Mouse (Mus musculus) cerebellum, postnatal 14 days (tissue): ENCODE results near the gene Ppp2r3a.

ENCODE experiments used
- DNase-seq, 2 experiments: peaks; one replicate each; pipeline ENCODE4 v3.0.0; 2021; ENCODE audit warnings: mixed read lengths in 2 of 2

Ppp2r3a gene

GRCm38 (mm10) chr9:101143635-101144034, 108.0 kb downstream of the Ppp2r3a start:
- DNase-seq = no peak

- no peak for DNase-seq
Measured at GRCm38 (mm10) chr9:101114182-101114884, 137.3 kb downstream of the Ppp2r3a start.

- no peak for DNase-seq
Measured at GRCm38 (mm10) chr9:101113317-101113716, 138.3 kb downstream of the Ppp2r3a start.

- DNase-seq = no peak
Measured at GRCm38 (mm10) chr9:101110013-101110412, 141.6 kb downstream of the Ppp2r3a start.

DNA sequence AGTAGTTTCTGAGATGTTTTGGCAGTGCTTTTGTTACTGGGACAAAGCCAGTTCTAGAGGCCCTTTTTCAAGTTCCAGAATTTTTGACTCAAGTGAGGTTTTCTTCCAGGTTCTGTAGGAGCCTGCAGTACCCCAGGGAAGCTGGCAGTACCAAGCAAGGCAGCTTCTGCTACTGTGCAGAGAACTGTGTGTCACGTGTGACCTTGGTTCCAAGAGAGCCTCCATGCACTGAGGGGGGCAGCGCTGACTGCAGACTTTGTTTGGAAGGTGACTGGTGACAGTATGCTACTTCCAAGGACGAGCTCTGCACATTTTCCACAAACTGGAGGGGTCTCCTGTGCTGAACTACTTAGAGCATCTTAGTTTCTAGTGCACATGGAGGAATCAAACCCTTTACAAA, 144.2 kb downstream of the Ppp2r3a start:
- peak; percentile 31 to 42 for DNase-seq

GRCm38 (mm10) chr9:101105735-101106134, 145.9 kb downstream of the Ppp2r3a start:
- DNase-seq = no peak

GRCm38 (mm10) chr9:101104931-101105330, 146.7 kb downstream of the Ppp2r3a start:
- no peak for DNase-seq

DNA sequence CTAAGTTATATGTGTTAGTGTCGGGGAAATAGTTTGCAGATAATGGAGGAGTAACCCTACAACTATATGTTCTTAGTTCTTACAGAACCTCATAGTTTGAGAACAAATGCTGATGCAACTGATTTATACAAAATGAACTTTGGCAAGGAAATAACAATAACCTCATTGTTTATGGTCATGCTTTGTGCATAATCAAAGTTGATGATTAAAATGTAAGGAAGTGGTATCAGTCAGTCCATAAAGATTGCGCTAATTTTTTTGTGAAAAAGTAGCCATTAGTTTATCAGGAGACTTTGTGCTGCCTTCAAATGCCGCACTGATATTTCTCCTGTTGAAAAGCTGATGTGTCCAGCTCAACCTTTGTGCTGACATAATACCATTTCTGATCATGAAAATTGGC, 149.3 kb downstream of the Ppp2r3a start:
- no peak for DNase-seq

- DNase-seq = no peak
Measured at GRCm38 (mm10) chr9:101101547-101101946, 150.0 kb downstream of the Ppp2r3a start.

DNA sequence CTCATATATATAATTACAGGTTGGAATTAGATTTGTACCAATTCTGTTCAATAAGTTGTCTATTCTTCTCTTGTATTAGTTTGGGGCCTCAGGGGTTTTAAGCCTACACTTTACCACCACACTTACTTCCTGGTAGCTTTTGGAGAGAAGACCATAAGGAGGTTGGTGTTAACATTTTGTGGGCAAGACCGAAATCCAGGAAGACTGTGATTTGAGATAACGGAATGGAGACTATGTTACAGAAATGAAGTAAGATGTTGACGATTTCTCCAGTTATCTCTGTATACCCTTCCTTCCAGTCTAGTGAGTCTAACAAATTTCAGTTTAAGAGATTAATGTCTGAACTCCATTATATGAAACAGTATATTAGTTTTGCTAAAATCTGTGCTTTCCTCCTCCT, 151.4 kb downstream of the Ppp2r3a start:
- DNase-seq = no peak

DNA sequence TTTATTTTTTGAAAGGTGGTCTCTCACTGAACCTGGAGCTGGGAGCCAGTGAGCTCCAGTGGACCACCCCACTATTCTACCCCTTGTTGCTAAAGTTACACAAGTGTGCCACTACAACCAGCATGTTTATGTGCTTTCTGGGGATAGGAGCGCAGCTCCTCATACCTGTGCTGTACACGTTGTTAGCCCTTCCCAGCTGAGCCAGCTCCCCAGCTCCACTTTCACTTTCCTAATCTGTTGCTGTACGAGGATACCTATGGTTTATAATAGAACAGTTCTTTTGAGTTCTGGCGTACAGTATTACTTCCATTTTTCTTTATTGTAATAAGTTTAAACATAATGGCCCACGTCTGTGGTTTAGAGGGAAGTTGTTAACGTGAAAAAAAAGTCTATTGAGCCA, 152.2 kb downstream of the Ppp2r3a start:
- no peak for DNase-seq

GRCm38 (mm10) chr9:101097542-101097941, 154.1 kb downstream of the Ppp2r3a start:
- no peak for DNase-seq

DNA sequence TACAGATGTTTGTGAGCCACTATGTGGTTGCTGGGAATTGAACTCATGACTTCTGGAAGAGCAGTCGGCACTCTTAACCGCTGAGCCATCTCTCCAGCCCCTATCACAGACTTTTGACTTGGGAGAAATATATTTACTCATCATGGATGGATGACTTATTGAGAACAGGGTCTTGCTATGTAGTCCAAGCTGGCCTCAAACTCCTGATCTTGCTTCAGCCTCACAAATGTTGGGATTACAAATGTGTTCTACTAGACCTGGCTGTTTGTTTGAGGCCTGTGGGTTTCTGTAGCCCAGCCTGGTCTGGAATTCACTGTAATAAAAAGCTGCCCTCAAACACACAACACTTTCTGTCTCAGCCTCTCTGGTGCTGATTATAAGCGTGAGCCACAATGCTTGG, 155.1 kb downstream of the Ppp2r3a start:
- DNase-seq = no peak

DNA sequence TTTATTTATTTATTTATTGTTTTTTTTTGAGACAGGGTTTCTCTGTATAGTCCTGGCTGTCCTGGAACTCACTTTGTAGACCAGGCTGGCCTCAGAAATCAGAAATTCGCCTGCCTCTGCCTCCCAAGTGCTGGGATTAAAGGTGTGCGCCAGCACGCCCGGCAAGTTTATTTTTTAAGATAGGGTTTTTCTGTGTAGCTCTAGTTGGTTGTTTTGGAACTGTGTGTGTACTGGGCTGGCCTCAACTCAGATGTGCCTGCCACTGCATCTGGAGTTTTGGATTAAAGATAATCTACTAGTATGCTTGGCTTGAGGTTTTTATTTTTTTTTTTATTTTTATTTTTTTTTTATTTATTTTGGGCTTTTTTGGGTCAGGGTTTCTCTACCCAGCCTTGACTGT, 156.2 kb downstream of the Ppp2r3a start:
- no peak for DNase-seq

DNA sequence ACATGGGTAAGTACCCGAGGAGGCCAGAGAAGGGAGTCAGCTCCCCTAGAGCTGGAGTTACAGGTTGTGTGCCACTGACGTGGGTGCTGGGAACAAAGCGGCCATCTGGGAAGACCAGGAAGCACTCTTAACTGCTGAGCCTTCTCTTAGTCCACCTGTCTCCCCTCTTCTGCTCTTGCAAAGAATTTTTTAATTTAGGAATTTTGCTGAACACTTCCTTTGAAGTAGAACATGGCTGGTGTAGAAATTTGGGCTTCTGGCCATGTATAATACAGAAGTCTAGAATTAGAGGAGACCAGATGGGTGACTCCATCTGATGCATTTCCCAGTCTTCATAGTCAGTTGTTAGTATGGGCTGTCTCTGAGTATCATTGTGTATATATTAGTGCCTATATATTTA, 167.9 kb downstream of the Ppp2r3a start:
- DNase-seq = no peak

DNA sequence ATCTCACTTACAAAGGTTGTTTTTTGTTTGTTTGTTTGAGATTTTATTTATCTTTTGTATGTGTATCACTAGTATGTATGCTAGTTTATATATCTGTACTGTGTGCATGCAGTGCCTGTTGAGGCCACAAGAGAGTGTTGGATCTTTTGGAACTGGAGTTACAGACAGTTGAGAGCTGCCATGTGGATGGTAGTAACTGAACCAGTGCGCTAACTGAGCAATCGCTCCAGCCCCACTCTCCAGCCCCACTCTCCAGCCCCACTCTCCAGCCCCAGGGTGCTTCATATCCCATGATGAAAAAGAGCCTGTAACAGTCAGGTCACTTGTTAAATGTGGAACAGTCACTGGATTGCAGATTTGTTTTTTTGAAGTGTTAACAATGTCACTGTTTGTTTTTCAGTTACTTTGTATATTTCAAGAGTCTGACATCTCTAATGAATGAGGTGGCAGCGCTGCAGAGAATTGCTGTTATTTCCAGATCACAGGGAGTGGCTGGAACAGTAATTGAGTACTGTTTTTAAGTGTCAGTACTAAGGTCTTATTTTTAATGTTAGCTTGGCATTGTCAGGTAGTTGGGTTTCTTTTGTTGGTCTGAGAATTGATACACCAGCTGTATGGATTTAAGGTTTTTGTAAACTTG, 171.4 kb downstream of the Ppp2r3a start:
- DNase-seq = no peak

DNA sequence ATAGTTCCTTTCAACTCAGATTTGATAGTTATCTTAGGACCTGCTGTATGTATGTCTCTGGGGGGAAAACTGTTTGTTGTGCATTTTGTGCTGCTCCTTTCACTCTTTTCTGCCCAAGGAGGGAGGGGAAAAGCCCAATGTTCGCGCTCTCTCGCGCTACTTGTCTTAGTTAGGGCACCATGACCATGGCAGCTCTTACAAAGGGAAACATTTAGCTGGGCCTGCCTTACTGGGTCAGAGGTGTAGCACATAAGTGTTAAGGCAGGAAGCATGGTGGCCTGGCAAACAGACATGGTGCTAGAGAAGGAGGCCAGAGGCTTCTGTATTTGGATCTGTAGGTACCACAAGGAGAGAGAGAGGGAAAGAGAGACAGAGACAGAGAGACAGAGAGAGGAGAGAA, 173.0 kb downstream of the Ppp2r3a start:
- no peak for DNase-seq

DNA sequence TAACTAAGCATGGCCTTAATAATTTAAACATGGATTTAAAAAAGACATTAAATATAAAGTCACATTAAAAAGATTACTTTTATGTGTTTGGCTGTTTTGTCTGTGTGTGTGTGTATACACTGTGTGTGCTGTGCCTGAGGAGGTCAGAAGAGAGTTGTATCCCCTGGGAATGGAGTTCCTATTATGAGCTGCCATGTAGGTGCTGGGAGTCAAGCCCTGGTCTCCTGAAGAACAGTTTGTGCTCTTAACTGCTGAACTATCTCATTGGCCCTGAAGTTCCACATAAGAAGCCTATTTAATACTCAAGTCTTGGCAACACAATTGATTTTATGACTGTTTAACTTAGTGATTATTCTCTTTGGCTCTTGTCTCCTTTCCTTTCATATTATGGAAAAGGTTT, 174.1 kb downstream of the Ppp2r3a start:
- DNase-seq = no peak

GRCm38 (mm10) chr9:101076095-101076875, 175.3 kb downstream of the Ppp2r3a start:
- no peak for DNase-seq

DNA sequence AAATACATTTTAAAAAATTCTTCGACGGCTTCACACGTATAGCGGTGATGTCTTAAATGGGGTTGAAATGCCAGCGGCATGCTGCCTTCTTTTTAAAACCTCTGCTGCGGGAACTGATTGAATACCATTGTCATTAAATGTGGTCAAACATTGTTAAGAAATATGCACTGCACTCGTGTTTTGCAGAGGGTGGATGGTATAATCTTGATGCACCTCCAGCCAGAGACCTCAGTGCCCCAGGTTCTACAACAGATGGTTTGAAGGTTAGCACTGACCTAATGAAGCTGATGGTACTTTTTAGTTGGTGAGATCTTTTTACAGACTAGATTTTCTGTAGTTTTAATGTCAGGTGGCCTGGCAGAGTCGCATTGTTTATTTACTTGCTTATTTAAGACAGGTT, 175.9 kb downstream of the Ppp2r3a start:
- DNase-seq = no peak

GRCm38 (mm10) chr9:101075091-101075581, 176.5 kb downstream of the Ppp2r3a start:
- peak in 1 of 2 experiments; percentile 27 for DNase-seq

DNA sequence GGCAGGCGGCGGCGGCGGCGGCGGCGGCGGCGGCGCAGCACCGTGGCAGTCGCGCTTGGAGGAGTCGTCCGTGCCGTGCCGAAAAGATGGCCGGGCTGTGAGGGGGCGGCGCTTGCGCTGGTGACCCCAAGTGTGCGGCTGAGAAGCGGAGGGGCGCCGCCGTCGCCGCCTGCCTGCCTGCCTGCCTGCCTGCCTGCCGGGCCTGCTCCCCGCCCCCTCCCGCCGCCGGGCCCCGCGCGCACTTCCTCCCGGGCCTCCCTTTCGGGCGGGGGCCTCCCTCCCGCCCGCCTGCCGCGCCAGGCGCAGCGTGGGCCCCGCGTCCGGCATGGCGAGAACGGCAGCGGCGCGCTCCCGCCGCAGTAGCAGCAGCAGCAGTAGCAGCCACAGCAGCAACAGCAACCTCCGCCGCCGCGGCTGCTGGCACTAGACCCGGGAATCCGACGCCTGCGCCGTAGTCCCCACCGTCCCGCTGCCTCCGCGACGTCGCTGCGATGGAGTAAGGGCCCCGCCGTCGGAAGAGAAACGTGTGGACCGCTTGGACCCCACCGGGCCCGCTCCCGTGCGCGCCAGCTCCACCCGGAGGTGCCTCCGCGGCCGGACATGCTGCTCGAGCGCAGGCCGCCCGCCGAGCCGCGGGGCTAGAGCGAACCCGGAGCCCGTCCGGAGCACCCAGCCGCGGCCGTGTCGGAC, 177.1 kb downstream of the Ppp2r3a start:
- DNase-seq = peak; percentile 85 to 86

GRCm38 (mm10) chr9:101073987-101074331, 177.6 kb downstream of the Ppp2r3a start, which contains the start of gene Msl2:
Msl2 (plus strand) TSS chr9:101074101.
- no peak for DNase-seq
